Mouse (Mus musculus) thymus, adult 2 months (tissue): Measurements from ENCODE around the gene Vmn1r70.

ENCODE experiments used
- CTCF ChIP-seq: fragments of 200-500 bp; IDR thresholded peaks from 2 replicates; pipeline ENCODE4 v1.5.1; 2012; ENCODE audit warnings: mild to moderate bottlenecking, control low read depth, low read length, moderate library complexity, borderline replicate concordance; ENCODE audit not compliant: control insufficient read depth, poor library complexity, insufficient read depth; ENCODE audit errors: extremely low read depth
- POLR2A ChIP-seq: fragments of 200-500 bp; IDR thresholded peaks from 2 replicates; pipeline ENCODE4 v1.6.1; 2012; ENCODE audit warnings: mild to moderate bottlenecking, low read length, control low read depth, moderate library complexity; ENCODE audit not compliant: control insufficient read depth, poor library complexity, insufficient read depth; ENCODE audit errors: extremely low read depth

GRCm38 (mm10) chr7:10631232-10631631, at the start of gene Vmn1r70:
- TF ChIP-seq CTCF (no peak), POLR2A (no peak)
